Mouse (Mus musculus): ENCODE results near the gene Nkpd1.

Gene Nkpd1

DNA sequence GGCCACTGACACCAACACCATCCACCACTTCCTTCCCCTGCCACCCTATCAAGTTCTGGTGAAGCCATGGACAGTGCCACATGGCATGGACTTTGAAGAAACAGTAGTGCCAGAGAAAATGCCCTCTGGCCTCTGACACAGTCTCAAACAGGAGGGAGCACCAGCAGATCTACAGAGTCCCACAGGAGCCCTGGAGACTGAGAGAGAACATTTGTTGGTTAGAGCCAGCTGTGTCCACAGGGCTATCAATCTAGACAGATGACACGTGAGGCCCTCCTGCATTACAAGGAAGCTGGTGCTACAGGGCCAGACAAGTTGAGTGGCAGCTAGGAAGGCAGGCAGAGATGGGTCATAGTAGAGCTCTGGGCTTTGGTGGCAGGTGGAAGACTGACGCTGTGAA, 34.8 kb downstream of the Nkpd1 start:
- ChIA-PET POLR2A (interaction anchor here in 1 of 4 experiments (1.0 to 1.2 kb wide), 2 partner anchors 21 to 115 kb away, joined by 3 to 5 read pairs; no protein-coding TSS in a partner anchor), CTCF (no interaction called here)

DNA sequence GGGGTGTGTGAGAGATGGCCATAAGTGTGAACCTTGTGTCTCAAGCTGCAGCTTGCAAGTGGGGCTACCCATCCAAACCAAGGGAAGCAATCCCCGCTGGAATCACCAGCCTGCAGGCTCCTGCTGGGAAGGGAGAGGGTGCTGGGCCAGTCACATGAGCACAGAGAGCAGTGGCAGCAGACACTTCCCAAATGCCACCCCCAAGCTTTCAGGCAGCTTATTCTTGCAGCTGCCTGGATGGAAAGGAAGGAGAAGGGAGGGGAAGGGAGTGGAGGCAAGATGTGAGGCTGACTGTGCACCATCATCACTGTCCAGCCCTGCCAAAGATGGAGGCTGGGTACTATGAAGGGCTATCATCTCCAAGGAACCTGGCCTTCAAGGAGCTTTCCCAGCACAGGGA, 36.5 kb downstream of the Nkpd1 start:
- ChIA-PET CTCF (interaction anchor here in 2 of 4 experiments (0.5 to 1.1 kb wide), 3 partner anchors 9 to 38 kb away, joined by 3 to 7 read pairs (median 4); partner anchors contain the start of gene Nkpd1 (in 1 of the 2)), POLR2A (interaction anchor here in 1 of 4 experiments (1.0 to 1.6 kb wide), 4 partner anchors 18 to 39 kb away, joined by 3 to 5 read pairs (median 3); no protein-coding TSS in a partner anchor)

DNA sequence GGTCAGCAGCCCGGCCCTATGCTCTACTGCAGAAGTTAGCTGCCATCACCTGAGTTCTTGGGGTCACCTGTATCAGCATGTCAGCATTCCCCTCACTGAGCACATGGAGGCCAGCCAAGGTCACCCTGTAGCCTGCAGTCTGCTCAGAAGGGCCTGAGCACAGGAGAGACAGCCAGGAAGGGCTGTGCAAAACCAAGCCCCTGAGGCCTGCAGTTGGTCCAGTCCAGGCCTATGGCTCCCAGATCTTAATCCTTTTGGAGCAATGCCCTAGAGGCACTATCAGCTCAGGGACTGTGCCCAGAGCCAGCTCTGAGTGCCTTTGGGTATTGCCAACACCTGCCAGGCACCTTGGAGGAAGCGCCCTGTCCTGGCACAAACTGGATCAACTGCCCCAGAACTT, 39.4 kb downstream of the Nkpd1 start:
- CTCF ChIA-PET = interaction anchor here in 2 of 4 experiments (0.7 to 1.7 kb wide), 5 partner anchors 26 to 135 kb away, joined by 3 to 10 read pairs (median 4); partner anchors contain the start of gene Nkpd1 (in 1 of the 2)
- POLR2A ChIA-PET = interaction anchor here in 3 of 4 experiments (0.7 to 1.5 kb wide), 3 partner anchors 19 to 210 kb away, joined by 4 to 9 read pairs (median 5); no protein-coding TSS in a partner anchor

DNA sequence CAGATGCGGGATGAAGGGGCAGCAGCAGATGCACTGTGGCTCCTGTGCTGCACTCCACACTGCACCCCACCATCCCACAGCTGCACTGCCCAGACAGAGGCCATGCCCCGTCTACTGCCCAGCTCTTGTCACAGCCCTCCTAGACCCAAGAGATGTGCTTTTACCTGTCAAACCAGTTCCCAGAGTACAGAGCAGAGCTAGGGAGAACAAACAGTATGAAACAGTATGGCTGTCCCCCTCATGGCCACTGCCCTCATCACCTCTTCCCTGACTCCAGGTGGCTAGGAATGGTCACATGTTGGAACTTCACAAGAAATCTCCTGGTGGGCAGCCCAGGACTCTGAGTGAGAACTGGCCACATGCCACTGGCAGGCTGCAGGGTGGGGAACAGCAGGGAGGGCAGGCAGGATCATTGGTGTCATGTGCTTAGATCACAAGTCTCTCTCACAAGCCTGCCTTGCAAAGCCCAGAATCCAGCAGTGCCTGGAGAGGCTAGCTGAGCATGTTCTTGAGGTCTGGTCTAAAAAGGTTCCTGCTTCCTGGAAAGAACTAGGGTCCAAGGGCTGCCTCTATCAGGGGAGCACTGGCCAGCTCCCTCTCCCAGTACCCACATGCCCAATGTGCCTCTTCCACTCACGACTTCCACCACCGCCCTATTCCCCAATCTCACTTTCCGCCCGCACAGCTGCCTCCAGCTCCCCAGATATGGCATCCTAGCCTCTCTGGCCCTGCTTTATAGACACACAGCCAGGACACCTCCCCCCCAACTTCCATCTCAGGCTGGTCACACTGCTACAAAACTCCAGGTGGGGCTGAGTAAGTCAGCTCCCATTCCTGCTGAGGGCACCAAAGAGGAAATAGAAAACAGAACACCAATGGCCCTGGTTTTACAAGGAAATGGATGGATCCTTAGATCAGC, 40.6 kb downstream of the Nkpd1 start:
- ChIA-PET CTCF (interaction anchor here (0.6 to 2.4 kb wide), 17 partner anchors 9 to 153 kb away, joined by 3 to 12 read pairs (median 3); partner anchors contain the start of gene Nkpd1 (in 1 of the 4)), POLR2A (interaction anchor here (0.7 to 5.8 kb wide), 11 partner anchors 9 to 209 kb away, joined by 3 to 50 read pairs (median 4); no protein-coding TSS in a partner anchor)

DNA sequence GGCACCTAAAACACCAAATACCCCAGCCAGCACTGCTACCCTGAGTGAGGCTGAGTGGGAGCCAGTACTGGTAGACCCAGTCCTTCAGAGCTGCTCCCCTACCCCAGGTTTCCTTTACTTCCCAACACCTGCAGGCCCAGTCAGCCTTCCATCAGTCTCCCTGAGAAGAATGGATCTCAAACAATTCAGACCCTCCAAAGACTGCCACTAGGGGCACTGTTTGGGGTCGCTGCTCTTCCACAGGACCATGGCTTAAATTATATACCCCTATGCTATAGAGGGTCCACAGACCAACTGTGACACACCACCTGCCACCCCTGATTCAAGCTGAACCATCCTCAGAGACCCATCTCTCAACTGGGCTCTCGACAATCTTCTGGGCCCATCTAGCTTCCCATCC, 41.3 kb downstream of the Nkpd1 start:
- POLR2A ChIA-PET = interaction anchor here in 3 of 4 experiments (0.8 to 5.8 kb wide), 14 partner anchors 9 to 128 kb away, joined by 3 to 50 read pairs (median 3); no protein-coding TSS in a partner anchor
- CTCF ChIA-PET = interaction anchor here in 3 of 4 experiments (0.6 to 2.4 kb wide), 16 partner anchors 9 to 148 kb away, joined by 3 to 12 read pairs (median 3); partner anchors contain the start of gene Nkpd1 (in 1 of the 3)

DNA sequence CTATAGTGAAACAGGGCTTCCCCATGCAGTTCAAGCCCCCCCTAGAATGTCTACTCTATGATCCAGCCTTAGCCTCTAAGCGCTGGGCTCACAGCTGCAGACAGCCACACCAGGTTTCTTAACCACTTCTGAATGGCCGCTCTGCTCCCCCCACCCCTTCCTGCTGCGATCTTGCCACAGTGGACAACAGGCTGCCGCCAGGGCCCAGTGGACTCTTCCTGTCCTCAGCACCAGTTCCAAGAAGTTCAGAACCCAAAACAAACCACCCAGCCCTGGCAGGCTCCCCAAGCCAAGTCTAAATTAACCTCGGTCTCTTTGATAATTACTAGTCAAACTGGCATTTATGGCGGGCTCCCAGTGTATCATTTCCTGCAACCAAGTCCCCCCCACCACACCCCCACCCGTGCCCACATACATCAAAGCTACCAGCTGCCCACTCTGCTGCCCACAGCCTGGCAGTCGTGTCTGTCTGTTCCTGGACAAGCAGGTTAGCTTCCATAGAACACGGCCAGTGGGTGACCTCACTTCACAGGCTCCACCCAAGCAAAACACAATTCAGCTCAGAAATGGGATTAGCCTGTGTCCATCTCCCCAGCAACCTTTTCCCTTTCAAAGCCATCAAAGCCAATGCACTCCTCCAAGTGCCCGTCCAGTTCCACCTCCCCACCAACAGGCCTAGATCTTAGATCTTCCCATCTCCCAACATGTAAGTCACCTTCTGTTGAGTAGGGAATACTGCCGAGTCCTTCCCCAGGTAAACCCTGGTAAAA, 43.0 kb downstream of the Nkpd1 start:
- CTCF ChIA-PET = interaction anchor here in 3 of 4 experiments (0.5 to 4.4 kb wide), 13 partner anchors 8 to 197 kb away, joined by 3 to 31 read pairs (median 4); no protein-coding TSS in a partner anchor
- POLR2A ChIA-PET = interaction anchor here (0.6 to 5.8 kb wide), 18 partner anchors 9 to 274 kb away, joined by 3 to 50 read pairs (median 5); partner anchors contain the start of gene Nkpd1 (in 1 of the 4)

DNA sequence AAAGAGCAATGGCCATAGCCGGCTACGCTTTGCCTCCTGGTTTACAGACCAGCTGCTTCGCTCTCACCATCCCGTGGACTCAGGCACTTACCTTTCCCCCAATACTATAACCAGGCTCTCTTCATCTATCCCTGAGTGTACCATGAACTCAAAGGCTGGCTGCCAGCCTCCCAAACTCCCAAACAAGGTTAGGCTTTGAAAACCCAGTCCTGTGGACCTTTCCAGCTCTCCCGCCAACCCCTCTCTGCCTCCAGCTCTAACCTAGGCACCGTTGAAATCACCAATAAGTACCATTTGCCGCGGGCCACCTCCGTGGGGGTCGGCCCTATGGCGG, 43.8 kb downstream of the Nkpd1 start:
- ChIA-PET CTCF (interaction anchor here in 3 of 4 experiments (0.7 to 4.4 kb wide), 16 partner anchors 13 to 118 kb away, joined by 3 to 31 read pairs (median 4); no protein-coding TSS in a partner anchor), POLR2A (interaction anchor here (0.6 to 5.8 kb wide), 32 partner anchors 8 to 444 kb away, joined by 3 to 50 read pairs (median 4); partner anchors contain the start of genes Bloc1s3 (in 1 of the 4), Clptm1 (in 1 of the 4), Gemin7 (in 1 of the 4) and Nkpd1 (in 1 of the 4))

DNA sequence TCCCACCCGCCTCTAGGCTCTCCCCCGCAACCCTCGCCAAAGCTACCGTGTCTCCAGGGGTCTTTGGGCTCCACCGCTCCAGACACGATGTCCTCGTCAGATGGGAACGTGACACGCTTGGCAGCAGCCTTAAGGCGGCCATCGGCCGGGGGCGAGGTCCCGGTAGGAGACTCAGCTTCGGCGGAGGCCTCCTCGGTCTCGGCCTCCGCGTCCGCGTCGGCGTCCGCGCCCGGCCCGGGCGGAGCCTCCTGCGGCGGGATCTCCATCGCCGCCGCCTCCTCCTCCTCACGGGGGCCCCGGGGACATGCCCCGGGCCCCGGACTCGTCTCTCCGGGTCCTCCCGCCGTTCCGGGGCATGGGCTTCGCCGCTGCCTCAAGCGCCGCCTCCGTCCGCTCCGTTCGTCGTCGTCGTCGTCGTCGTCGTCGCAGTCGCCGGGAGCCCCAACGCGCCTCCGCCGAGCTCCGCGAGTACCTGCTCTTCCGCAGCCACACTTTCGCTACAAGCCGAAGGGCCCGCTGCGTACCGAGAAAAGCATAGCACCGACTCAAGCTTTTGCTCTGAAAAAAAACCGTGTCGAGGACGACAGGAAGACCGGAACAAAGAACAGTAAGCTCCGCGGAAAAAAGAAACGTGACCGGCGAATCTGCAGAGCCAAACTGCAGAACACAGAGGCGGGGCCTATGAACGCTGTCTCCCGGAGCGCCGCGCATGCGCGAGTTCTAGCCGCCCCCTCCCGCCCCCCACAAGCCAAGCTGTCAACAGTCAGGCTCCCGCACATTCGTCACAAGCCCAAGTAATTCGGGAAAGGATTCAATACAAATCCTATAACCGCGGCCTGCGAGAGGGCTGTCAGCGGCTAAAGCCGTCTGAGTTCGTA, 44.4 kb downstream of the Nkpd1 start:
- ChIA-PET POLR2A (interaction anchor here (0.6 to 5.8 kb wide), 50 partner anchors 8 to 668 kb away, joined by 3 to 50 read pairs (median 4); partner anchors contain the start of genes Tomm40 (in 2 of the 4), Bloc1s3 (in 1 of the 4), Clptm1 (in 1 of the 4) and Gemin7 (in 1 of the 4)), CTCF (interaction anchor here (0.6 to 4.4 kb wide), 27 partner anchors 10 to 469 kb away, joined by 3 to 31 read pairs (median 4); no protein-coding TSS in a partner anchor)

DNA sequence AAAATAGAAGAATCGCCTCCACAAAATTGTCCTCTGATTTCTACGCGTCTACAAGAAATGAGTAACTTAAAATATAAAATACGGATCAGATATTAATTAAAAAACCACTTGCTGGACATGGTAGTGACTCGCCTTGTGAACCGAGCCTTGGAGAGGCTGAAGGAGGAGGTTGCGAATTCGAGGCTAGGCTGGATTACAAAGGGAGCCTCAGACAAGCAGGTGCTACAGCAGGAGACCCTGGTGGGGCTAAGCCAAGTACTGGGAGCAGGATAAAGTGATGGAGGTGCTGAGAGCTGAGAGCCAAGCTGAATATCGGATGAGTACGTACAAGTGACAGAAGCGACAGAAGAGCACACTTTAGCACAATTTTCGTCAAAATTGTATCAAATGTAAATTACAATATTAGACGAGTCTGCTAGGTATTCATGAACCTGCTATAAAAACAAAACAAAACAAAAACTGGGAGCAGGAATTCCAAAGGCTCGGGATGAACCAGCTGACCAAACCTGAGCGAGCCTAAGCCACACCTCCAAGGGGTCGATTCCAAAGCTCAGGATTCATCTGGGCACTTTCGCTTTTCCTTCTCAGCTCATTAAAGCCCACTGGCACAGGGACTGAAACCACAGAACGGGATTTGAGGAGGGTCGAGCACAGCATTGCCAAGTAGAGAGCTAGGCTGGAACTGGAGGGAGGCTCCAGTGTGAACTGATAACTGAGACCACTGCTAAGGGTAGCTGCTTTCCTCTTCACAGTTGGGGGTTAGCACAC, 45.2 kb downstream of the Nkpd1 start, which contains the start of gene Ppp1r37:
Gene Ppp1r37 (minus strand): TSS at position 434 of the 768 bp plus-strand sequence.
- POLR2A ChIA-PET = interaction anchor here (0.5 to 5.8 kb wide), 46 partner anchors 9 to 669 kb away, joined by 3 to 50 read pairs (median 4); partner anchors contain the start of genes Tomm40 (in 2 of the 4), Zfp296 (in 2 of the 4), Bloc1s3 (in 1 of the 4) and Clptm1 (in 1 of the 4)
- CTCF ChIA-PET = interaction anchor here (0.6 to 4.4 kb wide), 31 partner anchors 9 to 470 kb away, joined by 3 to 31 read pairs (median 4); partner anchors contain the start of gene Nkpd1 (in 1 of the 4)

DNA sequence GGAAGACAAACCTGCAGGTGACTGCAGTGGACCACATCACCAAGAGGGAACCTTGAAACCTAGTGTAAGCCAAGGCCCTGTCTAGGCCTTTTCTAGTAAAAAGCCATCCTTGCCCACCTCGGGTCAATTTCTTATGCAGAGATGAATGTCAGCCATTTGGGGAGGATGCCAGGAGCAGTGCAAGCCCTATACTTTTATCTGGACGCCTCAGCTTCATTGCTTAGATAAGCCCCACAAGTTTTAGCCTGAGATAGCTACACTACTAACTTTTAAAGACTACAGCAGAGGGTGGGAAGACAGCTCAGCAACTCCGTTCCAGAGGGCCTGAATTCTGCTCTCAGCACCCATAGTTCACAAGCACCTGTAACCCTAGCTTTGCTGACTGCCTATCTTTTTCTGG, 46.2 kb downstream of the Nkpd1 start:
- ChIA-PET POLR2A (interaction anchor here in 2 of 4 experiments (0.7 to 3.2 kb wide), 9 partner anchors 15 to 137 kb away, joined by 3 to 17 read pairs (median 4); partner anchors contain the start of genes Apoe (in 1 of the 2), Gemin7 (in 1 of the 2) and Zfp296 (in 1 of the 2)), CTCF (interaction anchor here in 3 of 4 experiments (0.9 to 4.4 kb wide), 8 partner anchors 8 to 158 kb away, joined by 3 to 31 read pairs (median 4); no protein-coding TSS in a partner anchor)

DNA sequence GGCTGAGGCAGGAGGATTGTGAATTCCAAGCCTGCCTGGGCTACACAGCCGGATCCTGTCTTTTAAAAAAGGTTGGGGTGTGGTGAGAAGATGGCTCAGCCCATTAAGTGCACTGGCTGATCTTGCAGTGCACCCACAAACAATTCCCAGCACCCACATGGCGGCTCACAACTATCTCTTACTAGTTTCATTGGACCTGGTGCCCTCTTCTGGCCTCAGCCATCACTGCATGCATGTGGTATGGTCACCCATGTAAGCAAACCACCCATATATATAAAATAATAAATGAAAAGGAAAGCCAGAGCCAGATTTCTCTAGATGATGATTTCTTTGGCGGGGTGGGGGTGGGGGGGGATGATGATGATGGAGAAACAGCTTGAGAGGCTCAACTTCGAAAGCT, 46.8 kb downstream of the Nkpd1 start:
- ChIA-PET POLR2A (interaction anchor here (0.5 to 1.7 kb wide), 10 partner anchors 15 to 213 kb away, joined by 3 to 6 read pairs (median 3); partner anchors contain the start of gene Apoe (in 1 of the 4)), CTCF (interaction anchor here in 3 of 4 experiments (0.6 to 4.4 kb wide), 8 partner anchors 9 to 191 kb away, joined by 3 to 31 read pairs (median 6); no protein-coding TSS in a partner anchor)

DNA sequence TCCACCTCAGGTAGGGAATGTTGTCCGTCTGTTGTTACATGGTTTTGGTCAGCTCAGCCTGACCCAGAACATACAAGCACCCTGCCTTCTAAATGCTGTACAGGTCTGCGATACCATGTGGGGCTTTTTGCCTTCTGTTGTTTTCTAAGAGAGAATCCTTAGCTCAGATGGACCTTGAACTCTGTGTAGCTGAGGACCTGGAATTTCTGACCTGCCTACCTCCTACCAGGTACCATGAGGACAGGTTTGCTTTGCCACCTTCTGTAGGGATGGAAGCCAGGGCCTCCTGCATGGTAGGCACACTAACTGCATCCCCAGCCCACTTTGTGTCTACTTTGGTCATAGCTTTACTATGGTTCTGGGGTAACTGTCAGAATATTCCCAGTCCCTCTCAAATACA, 48.2 kb downstream of the Nkpd1 start:
- ChIA-PET POLR2A (interaction anchor here in 3 of 4 experiments (0.6 to 1.6 kb wide), 4 partner anchors 26 to 141 kb away, joined by 3 to 4 read pairs (median 4); no protein-coding TSS in a partner anchor), CTCF (interaction anchor here in 3 of 4 experiments (0.6 to 1.7 kb wide), 3 partner anchors 21 to 160 kb away, joined by 5 to 7 read pairs (median 5); partner anchors contain the start of gene Ckm (in 1 of the 3))

DNA sequence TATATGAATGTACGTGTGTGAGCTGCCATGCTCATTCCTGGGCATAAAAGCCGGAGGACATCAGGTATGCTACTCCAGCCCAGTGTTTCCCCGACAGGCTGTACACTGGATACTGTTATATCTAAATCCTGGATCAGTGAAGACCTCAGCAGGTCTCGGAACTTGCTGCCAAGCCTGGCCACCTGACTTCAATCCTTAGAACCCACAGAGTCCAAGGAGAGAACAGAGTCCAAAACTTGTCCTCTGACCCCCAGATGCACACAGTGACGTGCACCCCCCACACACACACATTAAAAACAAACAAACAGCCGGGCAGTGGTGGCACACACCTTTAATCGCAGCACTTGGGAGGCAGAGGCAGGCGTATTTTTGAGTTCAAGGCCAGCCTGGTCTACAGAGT, 49.8 kb downstream of the Nkpd1 start:
- ChIA-PET CTCF (interaction anchor here in 3 of 4 experiments (0.6 to 2.1 kb wide), 3 partner anchors 22 to 78 kb away, joined by 3 to 6 read pairs (median 3); no protein-coding TSS in a partner anchor), POLR2A (interaction anchor here in 1 of 4 experiments (0.6 to 8.9 kb wide), 3 partner anchors 7 to 160 kb away, joined by 3 to 50 read pairs (median 5); partner anchors contain the start of gene Ppp1r37)

DNA sequence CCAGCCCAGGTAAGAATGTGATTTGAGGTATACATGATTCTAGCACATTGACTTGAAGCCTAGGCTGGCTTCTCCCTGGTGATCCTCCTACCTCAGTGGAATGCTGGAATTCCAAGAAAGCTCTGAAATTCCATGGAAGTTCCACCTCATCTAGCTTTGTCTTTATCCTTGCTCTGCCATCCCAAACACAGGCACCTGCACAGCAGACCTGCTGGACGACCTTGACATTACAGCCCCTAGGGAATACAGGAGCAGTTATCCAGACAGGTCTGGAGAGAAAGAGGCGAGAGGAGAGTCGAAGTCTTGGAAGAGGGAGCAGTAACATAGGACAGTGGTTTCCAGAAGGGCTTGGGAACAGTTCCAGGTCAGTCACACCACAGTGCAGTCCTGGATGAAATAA, 52.0 kb downstream of the Nkpd1 start:
- CTCF ChIA-PET = interaction anchor here in 3 of 4 experiments (0.5 to 2.8 kb wide), 17 partner anchors 11 to 170 kb away, joined by 3 to 17 read pairs (median 4); no protein-coding TSS in a partner anchor

More for the DNA sequence above, 52.0 kb downstream of the Nkpd1 start:
- POLR2A ChIA-PET = interaction anchor here in 3 of 4 experiments (0.6 to 8.9 kb wide), 20 partner anchors 8 to 175 kb away, joined by 3 to 50 read pairs (median 4); partner anchors contain the start of genes Apoe (in 1 of the 3), Bloc1s3 (in 1 of the 3), Clasrp (in 1 of the 3) and Ppp1r37 (in 1 of the 3)

Measured in embryonic stem cell, embryonic (primary cell).